Mouse (Mus musculus): Measurements from ENCODE around the gene Elk4.

Gene Elk4

DNA sequence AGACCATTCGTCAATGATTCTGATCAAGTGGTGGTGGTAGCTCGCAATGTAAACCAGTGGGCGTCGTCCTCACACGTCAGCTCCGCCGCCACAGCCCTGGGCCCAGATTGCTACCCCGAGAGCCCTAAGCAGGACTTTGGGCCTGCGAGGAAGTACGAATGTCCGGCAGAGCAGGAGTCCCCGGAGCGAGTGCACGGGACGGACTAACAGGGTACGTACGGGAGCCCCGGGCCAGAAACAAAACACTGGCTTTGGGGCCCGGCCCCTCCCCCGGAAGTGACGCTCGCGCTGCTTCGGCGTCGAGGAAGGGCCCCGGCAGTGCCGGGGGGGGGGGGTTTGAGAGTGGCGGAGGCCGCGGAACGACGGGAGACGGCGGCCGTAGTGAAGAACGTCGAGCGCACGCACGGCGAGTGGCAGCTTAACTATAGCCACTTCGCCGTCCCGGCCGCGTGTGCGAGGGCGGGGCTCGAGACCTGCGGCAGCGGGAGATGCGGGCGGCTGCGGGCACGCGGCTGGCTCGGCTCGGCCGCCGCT, at the start of gene Elk4:
TSS of gene Elk4 (plus strand) at position 326 of the 534 bp plus-strand sequence.
- DNase-seq (ENCODE audit: low spot score) = peak; percentile 64

DNA sequence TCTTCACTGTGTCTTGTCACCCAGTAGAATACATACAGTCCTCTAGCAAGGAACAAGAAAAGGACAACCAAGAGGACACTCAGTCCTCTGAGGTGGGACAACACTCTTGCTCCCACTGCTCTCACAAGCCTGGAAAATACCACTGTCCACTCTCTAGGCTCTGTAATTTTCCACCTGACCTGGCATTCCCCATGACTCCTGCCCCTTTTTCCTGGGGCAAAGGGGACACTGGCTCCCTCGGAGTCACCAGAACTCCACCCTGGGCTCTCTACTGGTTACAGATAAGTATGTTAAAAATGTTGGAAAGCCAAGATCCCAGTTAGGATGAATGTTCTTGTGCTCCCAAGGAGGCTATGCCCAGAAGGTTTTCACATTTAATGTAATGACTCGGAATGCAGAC, 46.4 kb upstream of the Elk4 start:
- no peak for DNase-seq (ENCODE audit: low spot score)

DNA sequence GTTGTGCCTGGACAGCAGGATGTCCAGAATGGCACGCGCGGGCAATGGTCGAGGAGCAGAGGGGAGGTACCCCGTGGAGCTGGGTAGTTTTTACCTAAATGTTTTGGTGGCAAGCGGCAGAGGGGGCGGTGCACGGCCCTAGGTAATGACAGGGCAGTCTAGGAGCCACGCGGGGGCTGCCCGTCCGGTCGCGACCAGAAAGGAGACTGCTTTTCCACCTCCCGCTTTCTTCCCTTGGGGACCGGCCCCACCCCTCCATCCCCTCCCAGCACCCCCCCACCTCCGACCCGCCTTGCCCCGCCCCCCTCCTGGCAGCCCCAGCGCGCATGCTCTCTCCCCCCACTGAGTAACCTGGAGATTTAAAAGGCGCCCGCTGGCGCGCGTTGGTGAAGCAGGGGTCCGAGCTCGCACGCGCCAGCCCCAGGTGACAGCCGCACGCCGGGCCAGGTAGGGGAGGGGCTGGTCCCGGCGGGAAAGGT, 44.8 kb upstream of the Elk4 start, which contains the start of gene Slc45a3:
TSS of gene Slc45a3 (plus strand) at position 362 of the 479 bp plus-strand sequence.
- no peak for DNase-seq (ENCODE audit: low spot score)

DNA sequence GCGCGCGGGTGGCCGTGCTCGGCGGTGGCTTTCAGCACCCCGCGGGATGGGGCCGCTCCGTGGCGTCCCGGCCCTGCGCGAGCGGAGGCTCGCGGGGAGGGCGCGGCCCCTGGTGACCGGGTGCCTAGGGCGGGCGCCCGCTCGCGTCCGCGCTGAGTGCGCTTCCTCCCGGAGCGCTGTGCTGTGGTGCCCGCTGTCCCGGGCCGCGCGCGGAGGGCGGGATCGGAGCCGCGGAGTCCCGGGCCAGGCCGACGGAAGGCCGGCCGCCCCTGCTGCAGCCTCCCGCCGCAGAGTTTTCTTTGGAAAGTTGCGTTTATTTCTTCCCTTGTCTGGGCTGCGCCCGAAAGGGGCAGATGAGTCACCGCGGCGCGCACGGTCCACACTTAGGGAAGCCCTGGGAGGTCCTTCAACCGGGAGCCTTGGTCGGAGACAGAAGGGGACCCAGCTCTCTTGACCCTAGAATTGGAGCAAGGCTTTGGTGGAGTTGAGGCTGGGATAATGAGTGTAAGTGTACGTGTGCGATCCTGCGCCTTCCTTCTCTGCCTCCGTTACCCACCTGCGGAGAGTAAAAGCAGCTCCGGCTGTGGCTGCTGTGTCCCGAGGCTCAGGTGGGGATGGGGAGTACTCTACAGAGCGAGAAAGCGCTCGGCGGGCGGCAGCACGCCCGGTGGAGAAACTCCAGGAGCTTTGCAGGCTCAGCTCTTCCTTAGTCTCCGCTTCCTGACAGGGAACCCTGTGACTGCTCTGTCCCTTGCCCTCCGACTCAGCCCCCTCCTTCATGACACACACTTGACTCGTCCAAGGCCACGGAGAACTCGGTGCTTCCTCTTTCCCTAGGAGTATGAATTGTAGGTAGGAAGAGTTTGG, 44.1 kb upstream of the Elk4 start:
- DNase-seq (ENCODE audit: low spot score) = no peak

DNA sequence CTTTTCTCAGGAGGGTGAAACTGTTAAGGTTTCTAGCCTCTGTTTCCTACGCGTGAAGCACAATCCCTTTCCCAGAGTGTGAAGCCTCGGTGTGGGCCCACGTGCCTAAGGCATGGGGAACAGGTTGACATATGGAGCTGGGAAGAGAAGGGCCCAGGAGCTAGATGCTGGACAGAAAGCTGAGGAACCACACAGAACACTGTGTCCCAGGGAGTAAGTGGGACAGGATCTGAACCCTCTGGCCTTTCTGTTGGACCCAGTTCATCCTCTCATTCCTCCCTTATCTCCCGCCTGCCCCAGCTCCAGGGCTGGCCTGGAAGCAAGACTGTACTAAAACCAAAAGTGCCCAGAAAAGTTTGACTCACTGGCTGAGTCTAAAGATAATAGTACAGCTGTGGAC, 43.3 kb upstream of the Elk4 start:
- no peak for DNase-seq (ENCODE audit: low spot score)

DNA sequence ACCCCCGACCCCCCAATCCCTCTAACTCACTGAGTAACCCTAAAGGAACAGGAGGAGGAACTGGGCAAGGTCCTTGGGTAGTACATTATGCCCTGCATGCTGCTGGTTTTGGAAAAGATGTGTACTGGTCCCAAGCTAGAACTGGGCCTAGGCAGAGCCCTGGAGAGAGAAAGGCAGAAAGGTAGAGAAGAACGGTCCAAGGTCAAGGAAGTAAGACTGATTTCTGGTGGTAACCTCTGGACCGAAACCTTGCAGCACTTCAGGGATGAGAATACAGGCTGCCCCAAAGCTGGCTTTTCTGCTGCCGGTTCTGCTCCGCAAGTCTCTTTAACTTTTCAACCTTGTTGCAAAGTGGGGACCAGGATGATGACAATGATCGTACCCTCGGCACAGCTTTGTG, 42.8 kb upstream of the Elk4 start:
- no peak for DNase-seq (ENCODE audit: low spot score)

DNA sequence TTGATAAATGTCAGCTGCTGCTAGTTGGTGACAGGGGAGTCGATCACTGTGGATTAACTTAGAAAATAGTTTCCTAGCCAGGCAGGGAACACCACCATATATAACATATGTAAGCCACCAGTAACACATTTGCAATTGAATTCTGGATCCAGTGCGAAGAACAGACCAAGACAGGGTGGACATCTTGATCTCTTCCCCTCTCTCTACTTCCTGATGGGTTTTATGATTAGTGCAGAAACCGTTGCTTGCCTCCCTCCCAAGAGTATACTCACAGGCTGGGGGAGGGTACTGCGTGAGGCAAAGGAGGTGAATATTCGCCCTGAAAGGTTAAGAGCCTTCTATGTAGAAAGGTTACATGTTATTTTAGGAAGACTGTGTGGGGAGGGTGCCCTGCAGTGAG, 41.6 kb upstream of the Elk4 start:
- DNase-seq (ENCODE audit: low spot score) = no peak

DNA sequence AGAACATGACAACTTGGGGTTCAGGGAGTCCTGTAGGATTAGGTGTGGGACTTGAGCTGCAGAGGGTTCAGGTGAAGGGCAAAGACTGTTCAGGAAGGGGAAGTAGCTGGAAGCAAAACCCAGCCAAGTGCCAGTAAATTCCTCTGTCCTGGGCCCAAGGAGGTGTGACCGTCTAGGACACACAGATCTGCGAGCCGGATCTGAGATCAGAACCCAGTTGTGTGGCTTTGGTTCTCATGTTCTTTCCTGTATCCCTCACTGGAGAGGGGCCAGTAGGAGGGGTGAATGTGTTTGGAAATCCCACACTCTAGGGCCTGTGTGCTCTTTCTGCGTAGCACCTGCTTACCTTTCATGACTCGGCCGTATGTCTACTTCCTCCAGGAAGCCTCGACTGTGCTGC, 40.1 kb upstream of the Elk4 start:
- no peak for DNase-seq (ENCODE audit: low spot score)

DNA sequence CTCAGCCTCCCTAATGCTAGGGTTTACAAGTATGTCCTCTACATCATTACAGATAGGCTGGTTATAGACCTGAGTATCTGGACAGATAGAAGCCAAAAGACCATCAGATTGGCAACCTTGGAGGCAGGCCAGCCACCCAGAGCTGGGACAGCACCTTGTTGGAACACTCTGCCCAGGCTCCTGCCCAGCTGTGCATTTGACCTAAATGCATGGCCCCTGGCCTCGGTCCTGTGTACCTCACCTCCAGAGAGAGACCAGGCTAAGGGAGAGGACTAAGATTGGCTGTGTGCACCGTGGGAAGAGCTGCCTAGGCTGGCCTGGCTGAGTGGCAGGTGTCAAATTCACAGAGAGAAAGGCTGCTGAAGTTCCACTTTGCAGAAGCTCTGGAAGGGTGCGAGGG, 38.9 kb upstream of the Elk4 start:
- no peak for DNase-seq (ENCODE audit: low spot score)

DNA sequence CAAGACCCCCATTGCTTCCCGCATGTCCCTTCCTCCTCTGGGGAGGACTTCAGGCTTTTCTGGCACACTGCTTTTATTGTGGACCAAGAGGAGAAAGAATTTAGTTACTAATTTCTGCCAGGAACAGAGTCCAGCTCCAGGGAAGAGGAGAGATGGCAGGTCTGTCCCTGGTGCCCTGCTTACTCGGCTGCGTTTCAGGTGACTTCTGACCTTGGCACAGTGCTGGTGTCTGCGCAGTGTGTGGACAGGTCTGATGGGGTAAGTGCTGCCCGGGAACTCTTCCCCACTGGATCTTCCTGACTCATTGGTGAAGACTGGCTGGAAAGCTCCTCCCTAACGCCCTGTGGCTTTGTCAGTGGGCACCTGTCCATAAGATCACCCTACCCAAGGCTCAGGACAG, 38.4 kb upstream of the Elk4 start:
- DNase-seq (ENCODE audit: low spot score) = no peak

DNA sequence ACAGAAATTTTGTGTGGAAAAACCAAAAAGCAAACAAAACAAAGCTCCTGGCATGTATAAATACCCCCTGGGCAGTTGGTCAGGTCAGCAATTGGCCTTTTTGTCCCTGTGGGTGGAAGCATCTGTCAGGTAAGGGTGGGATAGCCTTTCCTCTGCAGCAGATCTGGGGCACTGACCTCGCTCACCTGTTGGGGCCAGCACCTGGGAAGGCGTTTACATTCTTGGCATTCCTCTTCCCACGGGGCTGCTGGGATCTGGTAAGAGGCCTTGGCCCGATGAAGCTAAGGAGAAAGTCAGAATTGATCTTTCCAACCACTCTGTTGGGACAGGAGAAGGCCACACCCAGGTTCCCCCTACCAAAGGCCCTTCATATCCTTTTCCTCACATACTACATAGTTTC, 37.6 kb upstream of the Elk4 start:
- DNase-seq (ENCODE audit: low spot score) = no peak

DNA sequence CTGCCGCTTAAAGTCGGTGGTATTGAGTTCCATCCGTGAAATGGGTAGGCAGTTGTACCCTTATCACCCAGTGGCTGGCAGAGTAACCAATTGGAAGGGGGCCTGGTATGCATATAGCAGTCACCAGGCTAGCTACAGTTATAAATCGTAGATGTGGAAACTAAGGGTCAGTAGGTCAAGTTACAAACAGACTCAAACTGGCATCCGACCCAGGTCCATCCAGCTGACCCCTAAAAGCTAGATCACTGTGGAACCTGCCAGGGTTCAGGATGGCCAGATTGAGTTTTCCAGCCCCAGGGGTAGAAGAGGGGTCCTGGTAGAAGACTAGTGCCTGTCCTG, 37.1 kb upstream of the Elk4 start:
- DNase-seq (ENCODE audit: low spot score) = no peak

DNA sequence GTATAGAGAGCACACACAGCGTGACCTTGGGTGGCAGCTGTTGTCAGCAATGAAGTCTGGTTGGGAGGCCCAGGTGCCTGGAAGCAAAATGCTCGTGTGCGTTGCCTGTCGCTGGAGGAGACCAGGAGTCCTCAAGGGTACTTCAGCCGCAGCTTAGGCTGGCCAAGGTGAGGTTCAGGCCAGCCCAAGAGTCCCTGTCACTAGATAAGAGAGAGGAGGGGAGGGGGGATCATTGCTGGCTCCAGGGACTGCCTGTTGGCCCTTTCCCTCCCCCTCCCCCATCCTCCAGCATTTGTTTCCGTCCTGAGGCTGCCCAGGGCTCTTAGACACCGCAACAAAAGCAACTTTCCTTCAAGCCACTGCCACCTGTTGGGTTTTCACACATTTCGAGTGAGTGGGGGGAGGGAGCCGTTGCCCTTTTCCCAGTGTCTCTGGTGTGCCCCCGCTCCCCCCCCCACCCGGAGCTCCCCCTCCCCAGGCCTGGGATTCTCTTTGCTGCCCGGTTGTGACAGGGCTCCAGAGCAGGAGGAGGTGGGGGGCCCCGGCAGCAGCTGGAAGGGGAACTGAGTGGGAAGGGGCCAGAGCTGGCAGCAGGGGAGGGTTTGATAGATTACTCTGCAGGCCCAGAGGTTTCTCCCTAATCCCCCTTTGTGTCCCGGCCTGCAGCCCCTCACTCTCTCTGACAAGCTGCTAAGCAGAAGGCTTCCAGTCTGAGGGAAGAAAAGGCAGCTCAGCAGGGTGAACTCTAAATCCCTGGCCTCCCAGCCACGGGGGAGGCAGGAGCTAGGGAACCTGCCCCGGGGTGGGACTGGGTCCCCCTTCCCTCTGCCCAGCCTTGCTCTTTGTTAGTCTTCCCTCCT, 36.5 kb upstream of the Elk4 start:
- no peak for DNase-seq (ENCODE audit: low spot score)

DNA sequence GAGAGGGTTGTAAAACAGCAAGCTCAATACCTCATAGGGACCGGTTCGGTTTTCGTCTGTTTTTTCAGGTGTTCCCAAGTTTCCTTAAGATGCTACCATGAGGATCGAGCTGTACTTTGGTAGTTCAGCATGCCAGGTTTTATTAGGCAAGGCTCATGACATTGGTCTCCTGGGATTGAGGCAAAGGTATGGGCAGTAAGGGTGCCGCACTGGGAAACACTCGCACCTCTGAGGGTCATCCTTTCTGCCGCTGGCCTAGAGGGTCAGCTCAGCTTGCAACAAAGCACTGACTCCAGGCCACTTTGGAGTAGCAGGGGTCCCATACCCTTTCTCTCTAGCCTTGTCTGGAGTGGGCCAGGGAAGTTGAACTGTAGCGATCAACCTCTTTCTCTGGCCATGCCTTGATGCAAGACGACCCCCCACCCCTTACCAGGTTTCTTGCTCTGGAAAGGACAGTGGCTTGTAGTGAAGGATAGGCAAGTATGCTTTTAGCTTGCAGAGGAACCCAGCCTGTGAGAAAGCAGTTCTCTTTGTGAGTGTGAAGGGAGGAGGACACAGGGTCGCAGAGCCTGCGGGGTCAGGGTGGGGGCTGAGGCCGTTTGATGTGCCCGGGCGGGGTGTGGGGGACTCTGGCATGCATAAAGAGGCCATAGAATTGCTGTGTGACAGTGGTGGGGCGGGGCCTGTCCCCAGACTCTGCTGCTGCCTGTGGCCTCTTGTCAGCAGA, 35.5 kb upstream of the Elk4 start:
- DNase-seq (ENCODE audit: low spot score) = no peak

DNA sequence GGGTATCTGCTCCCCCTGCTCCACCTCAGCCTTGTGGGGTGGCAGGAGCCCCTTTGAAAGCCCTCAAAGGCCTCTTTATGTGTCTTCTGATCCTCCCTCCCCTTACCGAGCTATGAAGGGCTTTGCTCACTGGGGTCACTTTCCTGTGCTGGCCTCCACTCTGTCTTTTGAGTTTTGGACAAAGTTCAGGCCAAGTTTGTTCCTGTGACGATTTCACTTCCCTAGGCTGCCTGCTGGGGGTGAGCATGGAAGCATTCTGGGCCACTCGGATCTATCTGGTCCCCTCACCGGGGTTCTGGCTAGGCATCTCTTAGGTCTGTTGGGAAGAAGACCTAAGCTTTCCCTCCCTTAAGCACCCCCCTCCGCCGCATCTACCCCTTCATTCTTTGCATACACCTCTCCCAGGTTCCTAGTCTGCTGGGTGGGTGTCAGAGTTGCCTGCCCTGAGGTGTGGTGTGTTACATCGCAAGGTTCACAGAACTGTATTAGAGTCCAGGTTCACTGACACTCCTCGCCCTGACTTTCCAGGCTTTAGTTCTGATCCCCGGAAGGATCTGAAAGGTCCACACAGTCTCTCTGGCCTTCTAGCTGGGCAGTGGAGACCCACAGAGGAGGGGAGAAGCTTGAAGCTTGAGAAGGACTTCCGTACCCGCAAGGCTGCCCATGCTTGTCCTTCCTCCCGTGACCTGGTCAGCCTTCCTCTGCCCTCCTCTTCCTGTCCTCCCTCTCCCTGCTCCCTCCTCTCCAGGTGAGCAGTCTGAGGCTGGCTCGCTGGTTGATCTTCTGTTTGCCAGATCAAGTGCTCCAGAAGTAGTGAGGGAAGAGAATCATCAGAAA, 34.7 kb upstream of the Elk4 start:
- no peak for DNase-seq (ENCODE audit: low spot score)

DNA sequence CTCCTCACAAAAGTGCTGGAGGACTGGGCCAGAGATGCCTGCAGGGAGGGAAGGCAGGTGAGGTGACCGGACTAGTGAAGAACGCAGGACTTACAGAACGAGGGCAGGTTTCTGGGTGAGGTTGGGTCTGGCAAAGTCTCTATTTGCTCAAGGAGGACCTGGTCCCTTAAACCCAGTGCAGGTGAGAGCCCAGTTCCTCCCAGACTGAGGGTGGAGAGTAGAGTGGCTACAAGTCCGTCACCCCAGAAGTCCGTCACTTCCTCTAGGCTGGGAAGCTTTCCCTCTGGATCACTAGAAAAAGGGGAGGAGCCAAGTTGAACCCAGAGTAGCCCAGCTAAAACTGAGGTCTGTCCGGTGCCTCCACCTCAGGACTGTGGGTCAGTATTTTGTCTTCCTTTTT, 33.4 kb upstream of the Elk4 start:
- DNase-seq (ENCODE audit: low spot score) = no peak

DNA sequence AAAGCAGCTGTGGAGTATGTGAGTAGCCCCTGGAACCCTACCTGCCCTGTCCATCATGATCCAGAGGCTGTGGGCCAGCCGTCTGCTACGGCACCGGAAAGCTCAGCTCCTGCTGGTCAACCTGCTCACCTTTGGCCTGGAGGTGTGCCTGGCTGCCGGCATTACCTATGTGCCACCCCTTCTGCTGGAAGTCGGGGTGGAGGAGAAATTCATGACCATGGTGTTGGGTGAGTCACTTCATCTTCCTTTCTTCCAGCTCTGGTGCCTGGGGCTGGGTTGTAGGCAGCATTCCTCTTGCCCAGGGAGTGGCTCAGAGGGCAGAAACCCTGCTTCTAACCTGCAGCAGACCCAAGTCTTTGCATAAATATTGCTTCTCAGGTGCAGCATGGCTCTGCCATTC, 30.5 kb upstream of the Elk4 start:
- DNase-seq (ENCODE audit: low spot score) = no peak

DNA sequence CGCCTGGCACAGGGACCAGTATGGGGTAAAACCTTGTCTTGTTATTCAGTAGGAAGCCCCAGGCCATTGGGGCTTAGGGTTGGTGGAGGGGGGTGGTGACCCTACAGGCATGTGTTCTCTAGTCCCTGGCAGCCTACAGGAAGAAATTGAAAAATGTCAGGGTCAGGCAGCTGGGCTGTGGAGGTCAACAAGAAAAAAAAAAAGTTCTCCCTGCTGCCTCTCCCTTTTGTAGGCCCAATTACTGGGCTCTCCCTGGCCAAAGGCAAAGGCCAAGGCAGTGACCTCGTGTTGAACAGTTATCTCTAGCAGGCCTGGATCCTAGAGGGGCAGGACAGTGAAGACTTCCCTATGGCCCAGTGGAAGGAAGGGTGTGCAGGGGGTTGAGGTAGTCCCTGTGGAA, 26.9 kb upstream of the Elk4 start:
- DNase-seq (ENCODE audit: low spot score) = no peak

DNA sequence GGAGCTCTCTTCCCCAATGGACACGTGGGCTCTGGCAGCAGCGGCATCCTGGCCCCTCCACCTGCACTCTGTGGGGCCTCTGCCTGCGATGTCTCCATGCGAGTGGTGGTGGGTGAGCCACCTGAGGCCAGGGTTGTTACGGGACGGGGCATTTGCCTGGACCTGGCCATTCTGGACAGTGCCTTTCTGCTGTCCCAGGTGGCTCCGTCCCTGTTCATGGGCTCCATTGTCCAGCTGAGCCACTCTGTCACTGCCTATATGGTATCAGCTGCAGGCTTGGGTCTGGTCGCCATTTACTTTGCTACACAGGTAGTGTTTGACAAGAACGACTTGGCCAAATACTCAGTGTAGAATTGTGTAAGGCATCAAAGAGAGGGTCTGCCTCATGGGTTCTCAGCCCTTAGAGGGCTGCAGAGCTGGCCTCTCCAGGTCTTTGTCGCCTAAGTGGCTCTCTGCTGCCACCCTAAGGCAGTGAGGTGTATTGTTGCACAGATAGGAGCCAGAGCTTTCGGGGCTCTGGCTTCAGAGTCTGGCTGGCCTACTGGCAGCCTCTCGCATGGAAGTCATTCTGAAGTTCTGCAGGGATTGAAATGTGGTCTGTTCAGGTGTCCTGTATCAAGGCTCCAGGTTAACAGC, 25.9 kb upstream of the Elk4 start:
- peak; percentile 57 for DNase-seq (ENCODE audit: low spot score)

DNA sequence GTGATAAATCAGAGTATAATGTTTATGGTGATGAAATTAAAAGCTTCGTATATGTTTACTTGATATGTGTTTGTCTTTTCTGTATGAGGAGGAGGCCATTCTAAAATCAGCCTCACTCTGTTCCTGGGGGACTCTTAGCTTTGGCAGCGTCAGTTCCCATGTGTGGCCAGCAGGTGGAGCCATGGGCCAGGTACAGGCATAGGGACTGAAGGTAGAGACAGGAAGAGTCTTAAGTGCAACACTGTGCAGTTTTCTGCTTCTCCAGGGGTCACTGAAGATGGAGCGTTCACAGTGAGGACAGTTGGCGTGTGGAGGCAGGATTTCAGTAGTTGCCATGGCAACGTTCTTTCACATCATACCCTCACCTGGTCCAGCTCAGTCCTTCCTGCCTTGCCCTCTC, 24.5 kb upstream of the Elk4 start:
- DNase-seq (ENCODE audit: low spot score) = peak; percentile 61

DNA sequence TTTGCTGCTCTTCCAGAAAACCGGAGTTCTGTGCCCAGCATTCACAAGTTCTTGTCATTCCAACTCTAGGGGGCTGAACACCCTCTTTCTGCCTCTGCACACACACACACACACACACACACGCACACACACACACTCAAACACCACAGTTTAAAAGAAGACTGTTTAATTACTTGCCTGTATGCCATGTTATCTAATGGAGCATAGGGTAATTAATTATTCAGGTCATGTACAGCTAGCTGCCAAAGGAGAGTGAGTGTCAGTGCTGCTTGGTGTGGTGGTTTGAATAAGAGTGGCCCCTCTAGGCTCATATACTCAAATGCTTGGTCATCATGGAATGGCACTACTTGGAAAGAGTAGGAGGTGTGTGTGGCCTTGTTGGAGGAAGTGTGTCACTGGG, 23.6 kb upstream of the Elk4 start:
- no peak for DNase-seq (ENCODE audit: low spot score)
